Mouse (Mus musculus): ENCODE measurements around the gene Ddc. TPM values are rescaled to one million over a fixed set of nuclear protein-coding genes. Genes with fewer than 3 reads are reported as not detected.

The Ddc gene
- polyA plus RNA-seq, 1 experiment from 2014 or later: 4.7 TPM

- no peak overlapping the region for H3K27ac ChIP-seq (replicated peaks)
- H3K4me1 ChIP-seq: no peaks in the 10 kb centered on the region
- H3K27me3 ChIP-seq (replicated peaks): no peaks in the 10 kb centered on the region
- no peak for ATAC-seq (ENCODE audit: low FRiP score)
- no peaks in the 10 kb centered on the region for H3K9me3 ChIP-seq (replicated peaks)
- WGBS: 94% methylated on average over 20 of the region's 20 CpGs
- H3K36me3 ChIP-seq: no peaks in the 10 kb centered on the region
- no peak overlapping the region for H3K9ac ChIP-seq (replicated peaks)
- no peak overlapping the region for H3K4me3 ChIP-seq (replicated peaks)
- no peak overlapping the region for H3K4me2 ChIP-seq
Measured at GRCm38 (mm10) chr11:11769281-11769680, 128.7 kb downstream of the Ddc start.

GRCm38 (mm10) chr11:11768057-11768456 lies 129.9 kb downstream of the Ddc start:
- 91% methylated on average over 2 of the region's 2 CpGs for WGBS
- ATAC-seq (ENCODE audit: low FRiP score): no peak
- H3K27ac ChIP-seq (replicated peaks): no peak overlapping the region
- H3K4me3 ChIP-seq (replicated peaks): no peak overlapping the region
- no peak overlapping the region for H3K9ac ChIP-seq (replicated peaks)
- H3K36me3 ChIP-seq: no peaks in the 10 kb centered on the region
- no peaks in the 10 kb centered on the region for H3K9me3 ChIP-seq (replicated peaks)
- H3K4me1 ChIP-seq: no peaks in the 10 kb centered on the region
- no peaks in the 10 kb centered on the region for H3K27me3 ChIP-seq (replicated peaks)
- no peak overlapping the region for H3K4me2 ChIP-seq

GRCm38 (mm10) chr11:11766736-11767135 lies 131.2 kb downstream of the Ddc start:
- no peaks in the 10 kb centered on the region for H3K9me3 ChIP-seq (replicated peaks)
- no peak overlapping the region for H3K4me3 ChIP-seq (replicated peaks)
- H3K27me3 ChIP-seq (replicated peaks): no peaks in the 10 kb centered on the region
- no peak overlapping the region for H3K4me2 ChIP-seq
- H3K9ac ChIP-seq (replicated peaks): no peak overlapping the region
- no peak for ATAC-seq (ENCODE audit: low FRiP score)
- H3K36me3 ChIP-seq: no peaks in the 10 kb centered on the region
- H3K4me1 ChIP-seq: no peaks in the 10 kb centered on the region
- H3K27ac ChIP-seq (replicated peaks): no peak overlapping the region

- H3K9me3 ChIP-seq (replicated peaks): no peaks in the 10 kb centered on the region
Measured at GRCm38 (mm10) chr11:11766105-11766504, 131.8 kb downstream of the Ddc start.

GRCm38 (mm10) chr11:11765414-11765813 lies 132.5 kb downstream of the Ddc start:
- Histone ChIP-seq H3K4me3 (replicated peaks) (no peak overlapping the region), H3K9me3 (replicated peaks) (no peaks in the 10 kb centered on the region), H3K4me2 (no peak overlapping the region), H3K9ac (replicated peaks) (no peak overlapping the region), H3K27ac (replicated peaks) (no peak overlapping the region), H3K27me3 (replicated peaks) (no peaks in the 10 kb centered on the region), H3K36me3 (no peaks in the 10 kb centered on the region), H3K4me1 (no peaks in the 10 kb centered on the region)
- whole genome bisulfite sequencing: 83% methylated on average over 1 of the region's 1 CpGs
- no peak for ATAC-seq (ENCODE audit: low FRiP score)

More at GRCm38 (mm10) chr11:11766105-11766504, 131.8 kb downstream of the Ddc start:
- Histone ChIP-seq H3K36me3 (no peaks in the 10 kb centered on the region), H3K9ac (replicated peaks) (no peak overlapping the region), H3K4me3 (replicated peaks) (no peak overlapping the region), H3K27me3 (replicated peaks) (no peaks in the 10 kb centered on the region), H3K4me2 (no peak overlapping the region), H3K27ac (replicated peaks) (no peak overlapping the region), H3K4me1 (no peaks in the 10 kb centered on the region)
- no peak for ATAC-seq (ENCODE audit: low FRiP score)
- 100% methylated on average over 1 of the region's 1 CpGs for WGBS

Other genes with a start within 250 kb of the Ddc start
- 0.36 and 6.8 TPM in 2 replicates for gene Ikzf1, start 213.1 kb downstream of the Ddc start, polyA plus RNA-seq (2015; fragmentation: Nextera tagmentation; extraction: Ambion mirVana)
- gene Fignl1, start 89.2 kb downstream of the Ddc start, polyA plus RNA-seq (2015; fragmentation: Nextera tagmentation; extraction: Ambion mirVana): 8.7 and 19.6 TPM in 2 replicates
- gene Grb10, start 140.5 kb upstream of the Ddc start, polyA plus RNA-seq (2015; fragmentation: Nextera tagmentation; extraction: Ambion mirVana): 84.1 and 120 TPM in 2 replicates